Mouse (Mus musculus): ENCODE results near the gene Erlec1. TPM values are rescaled to one million over a fixed set of nuclear protein-coding genes. Genes with fewer than 3 reads are reported as not detected.
A peak's percentile ranks its signal among the peaks of the same experiment; 100 is the strongest.

Gene Erlec1
- 50.7 and 52.9 TPM in 2 replicates for polyA plus RNA-seq (2012; ENCODE audit: insufficient read depth, insufficient read length, missing spikeins)

- Histone ChIP-seq H3K27ac (ENCODE audit: insufficient read depth, low read depth, low read length) (peak within 1 kb of the TSS; percentile 50), H3K4me1 (ENCODE audit: control insufficient read depth, insufficient read depth, low read length) (peaks cover 4% of the 10 kb centered on the region; the same call in 1 of the 2 replicates), H3K4me3 (ENCODE audit: insufficient read depth, low read length) (peak within 1 kb of the TSS; percentile 92)
- TF ChIP-seq POLR2A (IDR thresholded peaks at IDR 0.05; ENCODE audit: borderline replicate concordance, low read depth, low read length) (no peak), CTCF (IDR thresholded peaks at IDR 0.05; ENCODE audit: low read depth, low read length) (no peak)
Observed at GRCm38 (mm10) chr11:30954279-30954725, at the start of gene Erlec1. TSS of gene Erlec1 (minus strand) at chr11:30954335.

DNA sequence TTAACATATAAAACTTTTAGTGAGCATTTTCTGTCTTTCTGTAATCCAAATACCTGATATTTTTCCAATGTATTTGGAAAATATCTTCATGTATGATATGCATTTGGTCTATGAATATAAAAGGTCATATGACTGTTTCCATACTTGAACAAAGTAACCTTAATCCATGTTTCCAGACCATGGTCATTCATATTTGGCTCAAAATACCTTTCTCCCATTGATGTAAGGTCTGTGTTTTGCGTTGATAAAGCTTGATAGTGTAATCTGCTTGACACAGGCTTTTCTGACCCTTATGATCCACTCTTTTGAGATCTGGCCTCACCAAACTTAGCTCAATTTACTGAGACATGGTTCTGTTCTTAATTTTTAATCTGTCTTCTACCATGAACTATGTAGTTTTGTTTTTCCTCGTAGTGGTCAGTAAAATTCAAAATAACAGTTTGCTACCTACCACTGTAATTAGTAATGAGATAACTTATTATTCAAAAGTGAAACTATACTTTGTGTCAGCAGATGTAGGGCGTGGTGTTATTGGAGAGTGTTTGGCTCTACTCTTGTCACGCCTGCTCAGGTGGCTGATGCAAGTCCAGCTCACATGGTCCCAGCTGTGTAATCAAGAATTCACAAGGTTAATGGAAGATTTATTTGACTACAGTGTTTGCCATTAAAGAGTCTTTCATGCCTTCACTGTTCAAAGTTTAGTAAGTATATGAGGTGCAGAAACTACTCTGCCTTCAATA is 47.2 kb upstream of the Erlec1 start:
- Histone ChIP-seq H3K4me1 (ENCODE audit: control insufficient read depth, insufficient read depth, low read length) (peaks cover 3% of the 10 kb centered on the region), H3K27ac (ENCODE audit: insufficient read depth, low read depth, low read length) (no peak overlapping the region), H3K4me3 (ENCODE audit: insufficient read depth, low read length) (no peak overlapping the region)
- TF ChIP-seq POLR2A (IDR thresholded peaks at IDR 0.05; ENCODE audit: borderline replicate concordance, low read depth, low read length): no peak
- no peak for TF ChIP-seq CTCF (IDR thresholded peaks at IDR 0.05; ENCODE audit: low read depth, low read length)

GRCm38 (mm10) chr11:31000028-31000427 is 45.9 kb upstream of the Erlec1 start:
- Histone ChIP-seq H3K4me3 (ENCODE audit: insufficient read depth, low read length) (no peak overlapping the region), H3K27ac (ENCODE audit: insufficient read depth, low read depth, low read length) (no peak overlapping the region), H3K4me1 (ENCODE audit: control insufficient read depth, insufficient read depth, low read length) (peaks cover 3% of the 10 kb centered on the region)
- TF ChIP-seq CTCF (IDR thresholded peaks at IDR 0.05; ENCODE audit: low read depth, low read length) (no peak), POLR2A (IDR thresholded peaks at IDR 0.05; ENCODE audit: borderline replicate concordance, low read depth, low read length) (no peak)

DNA sequence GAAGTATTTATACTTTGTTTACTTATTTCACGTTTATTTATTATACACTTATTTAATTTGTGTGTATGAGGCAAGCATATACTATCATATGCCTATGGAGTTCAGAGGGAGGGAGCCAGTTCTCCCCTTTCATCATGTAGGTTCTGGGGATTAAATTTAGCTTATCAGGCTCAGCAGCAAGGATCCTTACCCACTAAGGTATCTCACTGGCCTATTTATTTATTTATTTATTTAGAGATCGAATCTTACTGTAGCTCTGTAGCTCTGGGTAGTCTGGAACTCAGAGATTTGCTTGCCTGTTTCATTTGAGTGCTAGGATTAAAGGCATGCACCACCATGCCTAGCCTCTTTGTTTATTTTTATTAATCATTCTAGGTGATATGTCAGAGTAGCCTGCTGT is 44.6 kb upstream of the Erlec1 start:
- Histone ChIP-seq H3K27ac (ENCODE audit: insufficient read depth, low read depth, low read length) (no peak overlapping the region), H3K4me3 (ENCODE audit: insufficient read depth, low read length) (no peak overlapping the region), H3K4me1 (ENCODE audit: control insufficient read depth, insufficient read depth, low read length) (peaks cover 3% of the 10 kb centered on the region)
- TF ChIP-seq POLR2A (IDR thresholded peaks at IDR 0.05; ENCODE audit: borderline replicate concordance, low read depth, low read length) (no peak), CTCF (IDR thresholded peaks at IDR 0.05; ENCODE audit: low read depth, low read length) (no peak)

DNA sequence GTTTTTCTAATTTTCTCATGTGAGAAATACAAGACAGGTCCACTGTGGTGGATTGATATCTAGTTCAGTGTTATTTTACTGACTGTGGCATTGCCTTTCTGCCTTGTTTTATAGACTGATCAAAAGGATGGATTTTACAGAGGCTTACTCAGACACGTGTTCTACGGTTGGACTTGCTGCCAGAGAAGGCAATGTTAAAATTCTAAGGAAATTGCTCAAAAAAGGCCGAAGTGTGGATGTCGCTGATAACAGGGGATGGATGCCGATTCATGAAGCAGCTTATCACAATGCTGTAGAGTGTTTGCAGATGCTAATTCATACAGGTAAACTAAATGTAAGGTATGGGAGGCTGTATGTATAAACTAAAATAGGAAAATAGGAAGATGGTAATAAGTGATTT is 44.1 kb upstream of the Erlec1 start:
- no peak overlapping the region for H3K27ac ChIP-seq (ENCODE audit: insufficient read depth, low read depth, low read length)
- H3K4me1 ChIP-seq (ENCODE audit: control insufficient read depth, insufficient read depth, low read length): peaks cover 3% of the 10 kb centered on the region
- H3K4me3 ChIP-seq (ENCODE audit: insufficient read depth, low read length): no peak overlapping the region
- no peak for TF ChIP-seq POLR2A (IDR thresholded peaks at IDR 0.05; ENCODE audit: borderline replicate concordance, low read depth, low read length)
- TF ChIP-seq CTCF (IDR thresholded peaks at IDR 0.05; ENCODE audit: low read depth, low read length): no peak

- H3K4me3 ChIP-seq (ENCODE audit: insufficient read depth, low read length): no peak overlapping the region
- no peak overlapping the region for H3K27ac ChIP-seq (ENCODE audit: insufficient read depth, low read depth, low read length)
- no peak for TF ChIP-seq POLR2A (IDR thresholded peaks at IDR 0.05; ENCODE audit: borderline replicate concordance, low read depth, low read length)
- no peak for TF ChIP-seq CTCF (IDR thresholded peaks at IDR 0.05; ENCODE audit: low read depth, low read length)
- H3K4me1 ChIP-seq (ENCODE audit: control insufficient read depth, insufficient read depth, low read length): peaks cover 3% of the 10 kb centered on the region
Observed at GRCm38 (mm10) chr11:30996670-30997069, 42.5 kb upstream of the Erlec1 start.

DNA sequence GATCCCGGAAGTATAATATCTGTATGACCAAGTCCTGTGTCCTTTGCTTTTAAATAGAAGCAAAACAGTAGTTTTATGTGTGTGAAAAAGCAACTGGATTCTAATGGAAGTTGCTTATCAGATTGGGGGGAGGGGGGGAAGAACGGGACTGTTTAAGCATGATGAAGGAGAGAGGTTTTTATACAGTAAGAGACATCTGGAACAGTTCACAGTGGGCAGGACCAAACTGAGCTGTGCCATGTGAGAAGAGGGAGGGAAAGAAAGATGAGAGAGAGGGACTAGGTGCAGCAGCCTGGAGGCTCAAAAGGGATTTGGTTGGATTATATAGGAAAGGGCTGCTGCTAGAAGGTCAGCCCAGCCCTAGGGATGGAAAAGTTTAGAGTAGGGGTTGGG is 32.5 kb upstream of the Erlec1 start:
- H3K27ac ChIP-seq (ENCODE audit: insufficient read depth, low read depth, low read length): peak overlapping the region; percentile 59
- TF ChIP-seq CTCF (IDR thresholded peaks at IDR 0.05; ENCODE audit: low read depth, low read length): no peak
- TF ChIP-seq POLR2A (IDR thresholded peaks at IDR 0.05; ENCODE audit: borderline replicate concordance, low read depth, low read length): no peak
- H3K4me3 ChIP-seq (ENCODE audit: insufficient read depth, low read length): peak overlapping the region; percentile 67
- H3K4me1 ChIP-seq (ENCODE audit: control insufficient read depth, insufficient read depth, low read length): peaks cover 4% of the 10 kb centered on the region; the same call in 1 of the 2 replicates

DNA sequence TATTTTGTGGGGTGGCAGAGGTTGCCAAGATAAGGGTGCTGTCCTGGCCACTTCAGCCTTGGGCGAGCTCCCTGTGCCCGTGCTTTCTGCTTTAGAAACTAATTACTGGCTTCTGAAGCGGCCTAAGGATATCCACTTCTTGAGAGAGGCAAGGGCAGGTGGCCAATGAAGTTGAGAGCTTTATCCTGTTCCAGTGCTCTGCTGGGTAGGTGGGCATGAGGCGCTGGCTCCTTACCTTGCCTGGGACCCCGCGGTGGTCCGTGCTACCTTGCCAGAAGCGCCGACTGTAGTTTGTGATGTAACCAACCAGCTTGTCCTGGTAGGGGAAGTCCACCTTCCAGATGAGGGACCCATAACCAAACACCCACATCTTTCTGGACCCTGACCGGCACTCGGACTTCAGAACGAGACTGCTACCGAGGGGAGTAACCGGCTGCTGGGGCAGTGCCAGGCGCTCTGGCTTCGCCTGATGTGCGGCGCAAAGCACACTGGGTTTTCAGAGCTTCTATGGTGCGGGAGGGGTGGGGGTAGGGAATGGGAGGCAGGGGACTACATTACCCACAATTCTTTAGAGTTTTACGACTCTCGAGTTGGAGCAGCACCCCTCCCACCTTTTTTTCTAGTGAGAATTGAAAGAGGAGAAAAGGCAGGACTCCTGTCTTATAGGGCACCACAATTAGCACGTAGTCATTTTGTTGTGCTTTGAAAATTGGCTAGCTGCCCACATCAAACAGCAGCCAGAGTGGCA is 31.9 kb upstream of the Erlec1 start, which contains the start of gene Chac2:
Chac2 (minus strand) TSS at position 474 of the 748 bp plus-strand sequence.
- no peak for TF ChIP-seq CTCF (IDR thresholded peaks at IDR 0.05; ENCODE audit: low read depth, low read length)
- no peak for TF ChIP-seq POLR2A (IDR thresholded peaks at IDR 0.05; ENCODE audit: borderline replicate concordance, low read depth, low read length)

DNA sequence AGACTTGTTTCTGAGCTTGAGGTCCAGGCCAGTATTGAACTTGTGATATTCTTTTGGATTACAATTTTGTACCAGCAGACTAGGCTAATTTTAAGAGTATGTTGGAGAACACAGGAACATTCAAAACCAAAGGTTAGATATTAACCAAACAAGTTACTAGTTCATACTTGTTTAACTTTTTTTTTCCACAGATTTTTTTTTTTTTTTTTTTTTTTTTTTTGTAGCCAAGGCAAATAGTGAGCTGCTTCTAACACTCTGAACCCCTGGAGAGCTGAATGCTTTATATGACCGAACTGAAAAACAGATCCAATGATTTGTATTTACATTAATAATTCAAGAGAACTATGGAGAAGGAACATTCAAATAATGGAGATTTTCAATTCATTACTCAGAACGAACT is 31.1 kb upstream of the Erlec1 start:
- no peak overlapping the region for H3K4me3 ChIP-seq (ENCODE audit: insufficient read depth, low read length)
- peaks cover 4% of the 10 kb centered on the region; the same call in 1 of the 2 replicates for H3K4me1 ChIP-seq (ENCODE audit: control insufficient read depth, insufficient read depth, low read length)
- TF ChIP-seq POLR2A (IDR thresholded peaks at IDR 0.05; ENCODE audit: borderline replicate concordance, low read depth, low read length): no peak
- TF ChIP-seq CTCF (IDR thresholded peaks at IDR 0.05; ENCODE audit: low read depth, low read length): no peak
- H3K27ac ChIP-seq (ENCODE audit: insufficient read depth, low read depth, low read length): no peak overlapping the region

More for the DNA sequence above, 31.9 kb upstream of the Erlec1 start, which contains the start of gene Chac2:
- Histone ChIP-seq H3K27ac (ENCODE audit: insufficient read depth, low read depth, low read length) (peak within 1 kb of the TSS; percentile 59), H3K4me1 (ENCODE audit: control insufficient read depth, insufficient read depth, low read length) (peaks cover 4% of the 10 kb centered on the region; the same call in 1 of the 2 replicates), H3K4me3 (ENCODE audit: insufficient read depth, low read length) (peak within 1 kb of the TSS; percentile 67)

All from bone marrow macrophage, adult 2 months (primary cell).